Mouse (Mus musculus): Measurements from ENCODE around the gene Tcp11l2. TPM values are rescaled to one million over a fixed set of nuclear protein-coding genes. Genes with fewer than 3 reads are reported as not detected.
A peak's percentile ranks its signal among the peaks of the same experiment; 100 is the strongest.

The Tcp11l2 gene
- polyA plus RNA-seq, 1 experiment from 2014 or later, result 15.1 TPM

GRCm38 (mm10) chr10:84604335-84604734 is 27.9 kb downstream of the Tcp11l2 start:
- no peak overlapping the region for H3K4me3 ChIP-seq (ENCODE audit: low read depth, low read length)
- H3K36me3 ChIP-seq (ENCODE audit: insufficient read depth), result no peaks in the 10 kb centered on the region
- no peaks in the 10 kb centered on the region for H3K9me3 ChIP-seq (ENCODE audit: low read depth, low read length)
- ATAC-seq (ENCODE audit: insufficient read depth), result no peak
- H3K27me3 ChIP-seq (ENCODE audit: insufficient read depth, low read length), result no peaks in the 10 kb centered on the region
- H3K4me1 ChIP-seq (ENCODE audit: insufficient read depth), result no peaks in the 10 kb centered on the region
- no peak for DNase-seq
- 72% methylated on average over 1 of the region's 1 CpGs for WGBS
- TF ChIP-seq CTCF (IDR thresholded peaks at IDR 0.05; ENCODE audit: low read depth), result no peak
- no peak overlapping the region for H3K27ac ChIP-seq (ENCODE audit: low read depth)
- no peak overlapping the region for H3K9ac ChIP-seq
- no peak overlapping the region for H3K4me2 ChIP-seq

- ATAC-seq (ENCODE audit: insufficient read depth) (no peak), DNase-seq (no peak)
- Histone ChIP-seq H3K9me3 (ENCODE audit: low read depth, low read length) (no peaks in the 10 kb centered on the region), H3K4me3 (ENCODE audit: low read depth, low read length) (no peak overlapping the region), H3K36me3 (ENCODE audit: insufficient read depth) (no peaks in the 10 kb centered on the region), H3K4me2 (no peak overlapping the region), H3K27ac (ENCODE audit: low read depth) (no peak overlapping the region), H3K4me1 (ENCODE audit: insufficient read depth) (0 out of 2 replicates have a peak, but pooled peaks cover 4% of the 10 kb centered on the region), H3K27me3 (ENCODE audit: insufficient read depth, low read length) (no peaks in the 10 kb centered on the region), H3K9ac (no peak overlapping the region)
- no peak for TF ChIP-seq CTCF (IDR thresholded peaks at IDR 0.05; ENCODE audit: low read depth)
- WGBS, result 55% methylated on average over 3 of the region's 3 CpGs
Observed at GRCm38 (mm10) chr10:84608361-84608760, 31.9 kb downstream of the Tcp11l2 start.

DNA sequence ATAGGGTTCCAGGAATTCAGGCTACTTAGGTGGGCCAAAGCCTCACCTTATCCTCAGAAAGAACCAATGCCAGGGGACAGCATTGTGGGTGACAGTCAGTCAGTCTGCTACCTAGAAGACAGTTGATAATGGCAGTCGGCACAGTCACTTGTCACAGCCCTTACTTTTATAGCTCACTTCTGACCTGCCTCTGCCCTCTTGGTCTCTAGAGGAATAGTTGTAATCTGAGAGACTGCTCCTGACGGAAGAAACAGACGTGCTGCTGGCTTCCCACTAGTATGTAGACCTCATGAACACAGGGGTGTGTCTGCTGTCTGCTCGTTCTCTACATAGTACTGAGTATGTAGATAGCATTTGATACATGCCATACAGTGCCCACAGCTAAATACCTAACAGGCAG is 33.9 kb downstream of the Tcp11l2 start:
- ATAC-seq (ENCODE audit: insufficient read depth) (no peak), DNase-seq (no peak)
- Histone ChIP-seq H3K27me3 (ENCODE audit: insufficient read depth, low read length) (no peaks in the 10 kb centered on the region), H3K36me3 (ENCODE audit: insufficient read depth) (no peaks in the 10 kb centered on the region), H3K9me3 (ENCODE audit: low read depth, low read length) (no peaks in the 10 kb centered on the region), H3K9ac (no peak overlapping the region), H3K4me2 (no peak overlapping the region), H3K4me3 (ENCODE audit: low read depth, low read length) (no peak overlapping the region), H3K4me1 (ENCODE audit: insufficient read depth) (0 out of 2 replicates have a peak, but pooled peaks cover 4% of the 10 kb centered on the region), H3K27ac (ENCODE audit: low read depth) (peak overlapping the region; percentile 82)
- 37% methylated on average over 4 of the region's 4 CpGs for WGBS
- no peak for TF ChIP-seq CTCF (IDR thresholded peaks at IDR 0.05; ENCODE audit: low read depth)

- WGBS, result 53% methylated on average over 3 of the region's 3 CpGs
- peak; percentile 49 for ATAC-seq (ENCODE audit: insufficient read depth)
- peak overlapping the region; percentile 82 for H3K27ac ChIP-seq (ENCODE audit: low read depth)
Observed at GRCm38 (mm10) chr10:84610783-84611182, 34.4 kb downstream of the Tcp11l2 start.

DNA sequence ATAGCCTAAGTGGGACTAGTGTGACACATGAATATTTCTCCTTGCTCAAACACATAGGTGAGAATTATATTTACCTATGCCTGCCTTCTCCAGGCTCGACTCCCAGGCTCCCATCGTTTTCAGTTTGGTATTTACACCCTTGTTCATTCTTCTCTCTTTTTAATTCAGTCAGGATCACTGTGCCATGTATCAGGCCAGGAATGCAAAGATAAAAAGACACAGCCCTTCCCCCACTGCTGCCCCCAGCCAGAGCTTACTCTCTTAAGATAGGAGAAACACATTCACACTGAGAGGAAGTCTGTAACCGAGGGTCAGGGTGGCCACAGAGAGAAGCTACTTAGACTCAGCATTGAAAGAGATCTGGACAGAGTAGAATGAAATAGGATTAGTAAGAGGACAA is 35.2 kb downstream of the Tcp11l2 start:
- Histone ChIP-seq H3K27me3 (ENCODE audit: insufficient read depth, low read length) (no peaks in the 10 kb centered on the region), H3K27ac (ENCODE audit: low read depth) (0 out of 2 replicates have a peak overlapping the region, but pooled peaks have one; percentile 2), H3K4me3 (ENCODE audit: low read depth, low read length) (no peak overlapping the region), H3K9me3 (ENCODE audit: low read depth, low read length) (no peaks in the 10 kb centered on the region), H3K9ac (no peak overlapping the region), H3K36me3 (ENCODE audit: insufficient read depth) (no peaks in the 10 kb centered on the region), H3K4me2 (no peak overlapping the region), H3K4me1 (ENCODE audit: insufficient read depth) (0 out of 2 replicates have a peak, but pooled peaks cover 4% of the 10 kb centered on the region)
- DNase-seq (no peak), ATAC-seq (ENCODE audit: insufficient read depth) (no peak)
- 37% methylated on average over 3 of the region's 3 CpGs for WGBS
- no peak for TF ChIP-seq CTCF (IDR thresholded peaks at IDR 0.05; ENCODE audit: low read depth)

More at GRCm38 (mm10) chr10:84610783-84611182, 34.4 kb downstream of the Tcp11l2 start:
- H3K4me2 ChIP-seq, result no peak overlapping the region
- H3K9me3 ChIP-seq (ENCODE audit: low read depth, low read length), result no peaks in the 10 kb centered on the region
- H3K4me3 ChIP-seq (ENCODE audit: low read depth, low read length), result no peak overlapping the region
- 0 out of 2 replicates have a peak, but pooled peaks cover 4% of the 10 kb centered on the region for H3K4me1 ChIP-seq (ENCODE audit: insufficient read depth)
- peak; percentile 35 for DNase-seq
- no peak for TF ChIP-seq CTCF (IDR thresholded peaks at IDR 0.05; ENCODE audit: low read depth)
- H3K9ac ChIP-seq, result no peak overlapping the region
- no peaks in the 10 kb centered on the region for H3K27me3 ChIP-seq (ENCODE audit: insufficient read depth, low read length)
- H3K36me3 ChIP-seq (ENCODE audit: insufficient read depth), result no peaks in the 10 kb centered on the region

GRCm38 (mm10) chr10:84612281-84612680 is 35.9 kb downstream of the Tcp11l2 start:
- Histone ChIP-seq H3K4me2 (no peak overlapping the region), H3K27ac (ENCODE audit: low read depth) (no peak overlapping the region; the same call in 1 of the 2 replicates), H3K36me3 (ENCODE audit: insufficient read depth) (no peaks in the 10 kb centered on the region), H3K27me3 (ENCODE audit: insufficient read depth, low read length) (no peaks in the 10 kb centered on the region), H3K4me3 (ENCODE audit: low read depth, low read length) (no peak overlapping the region), H3K9me3 (ENCODE audit: low read depth, low read length) (no peaks in the 10 kb centered on the region), H3K9ac (no peak overlapping the region), H3K4me1 (ENCODE audit: insufficient read depth) (0 out of 2 replicates have a peak, but pooled peaks cover 4% of the 10 kb centered on the region)
- 66% methylated on average over 2 of the region's 2 CpGs for WGBS
- no peak for TF ChIP-seq CTCF (IDR thresholded peaks at IDR 0.05; ENCODE audit: low read depth)
- ATAC-seq (ENCODE audit: insufficient read depth) (no peak), DNase-seq (no peak)

- Histone ChIP-seq H3K27ac (ENCODE audit: low read depth) (no peak overlapping the region), H3K4me2 (no peak overlapping the region), H3K36me3 (ENCODE audit: insufficient read depth) (no peaks in the 10 kb centered on the region), H3K4me1 (ENCODE audit: insufficient read depth) (0 out of 2 replicates have a peak, but pooled peaks cover 4% of the 10 kb centered on the region), H3K4me3 (ENCODE audit: low read depth, low read length) (no peak overlapping the region), H3K9me3 (ENCODE audit: low read depth, low read length) (no peaks in the 10 kb centered on the region), H3K9ac (no peak overlapping the region), H3K27me3 (ENCODE audit: insufficient read depth, low read length) (no peaks in the 10 kb centered on the region)
- no peak for TF ChIP-seq CTCF (IDR thresholded peaks at IDR 0.05; ENCODE audit: low read depth)
- WGBS, result 72% methylated on average over 8 of the region's 8 CpGs
- no peak for DNase-seq
- ATAC-seq (ENCODE audit: insufficient read depth), result no peak
Observed at GRCm38 (mm10) chr10:84613366-84613765, 36.9 kb downstream of the Tcp11l2 start.

Measured in lung, embryonic 14.5 days (tissue).